Mouse (Mus musculus) lung, adult 2 months (tissue): ENCODE data around the gene Gm10142. TPM values are rescaled to one million over a fixed set of nuclear protein-coding genes. Genes with fewer than 3 reads are reported as not detected.
"Not testable (repeated sequence)": the region's sequence is repeated elsewhere in the genome, so short reads cannot be mapped to it uniquely, and the experiment has no call there.

Experiments
- DNase-seq: peaks from one replicate; pipeline ENCODE4 v3.0.0; 2022
- H3K4me1 ChIP-seq: fragments of 200-500 bp; 2 replicates; pipeline ENCODE4 v1.6.1; 2011; ENCODE audit warnings: low read length; ENCODE audit not compliant: control insufficient read depth, insufficient read depth
- H3K4me3 ChIP-seq: fragments of 200-500 bp; replicated peaks from 2 replicates; pipeline ENCODE3; 2011; ENCODE audit warnings: low read depth, mild to moderate bottlenecking, control low read depth, low read length; ENCODE audit errors: extremely low read depth
- CTCF ChIP-seq: fragments of 200-500 bp; IDR thresholded peaks from 2 replicates; pipeline ENCODE4 v1.5.1; 2011; ENCODE audit warnings: mild to moderate bottlenecking, low read length, control low read depth; ENCODE audit not compliant: insufficient read depth
- POLR2A ChIP-seq: fragments of 200-500 bp; IDR thresholded peaks from 2 replicates; pipeline ENCODE4 v1.6.1; 2011; ENCODE audit warnings: low read depth, mild to moderate bottlenecking, control low read depth, low read length, borderline replicate concordance; ENCODE audit errors: extremely low read depth
- WGBS: fragments of 180-500 bp; shearing (Covaris S2); methylation state at CpG from one replicate; pipeline ENCODE4 v1.1.7; 2018; 5-methylcytosine and 5-hydroxymethylcytosine counted together
- polyA plus RNA-seq: library from polyadenylated mRNA; depleted of rRNA; stranded (reverse); fragments of >200 nt; gene quantifications from 2 replicates; pipeline ENCODE4 v1.2.3, GENCODE M21; 2012; rRNA removed

Gm10142 gene
- polyA plus RNA-seq, 1 experiment, result 1.4 TPM

GRCm38 (mm10) chr10:77729241-77729640 is 13.6 kb downstream of the Gm10142 start:
- DNase-seq, result no peak
- no peaks in the 10 kb centered on the region for H3K4me1 ChIP-seq
- no peak overlapping the region for H3K4me3 ChIP-seq
- TF ChIP-seq CTCF (peak; percentile 37), POLR2A (no peak)
- WGBS, result 46% methylated on average over 4 of the region's 4 CpGs

GRCm38 (mm10) chr10:77735928-77736327 is 20.3 kb downstream of the Gm10142 start:
- whole genome bisulfite sequencing, result 88% methylated on average over 1 of the region's 1 CpGs
- TF ChIP-seq CTCF (no peak), POLR2A (no peak)
- Histone ChIP-seq H3K4me3 (no peak overlapping the region), H3K4me1 (no peaks in the 10 kb centered on the region)
- DNase-seq, result no peak

GRCm38 (mm10) chr10:77738929-77739328 is 23.3 kb downstream of the Gm10142 start:
- 77% methylated on average over 4 of the region's 4 CpGs for WGBS
- TF ChIP-seq POLR2A, result no peak
- TF ChIP-seq CTCF, result no peak
- H3K4me1 ChIP-seq, result no peaks in the 10 kb centered on the region

GRCm38 (mm10) chr10:77741924-77742688 is 26.5 kb downstream of the Gm10142 start, which contains the start of gene Gm18596:
Gene Gm18596 (minus strand): TSS chr10:77742638.
- 56% methylated on average over 5 of the region's 5 CpGs for WGBS
- not testable (repeated sequence) for DNase-seq

More at GRCm38 (mm10) chr10:77738929-77739328, 23.3 kb downstream of the Gm10142 start:
- no peak overlapping the region for H3K4me3 ChIP-seq
- no peak for DNase-seq

GRCm38 (mm10) chr10:77750686-77751085 is 35.1 kb downstream of the Gm10142 start:
- 80% methylated on average over 1 of the region's 1 CpGs for WGBS
- not testable (repeated sequence) for H3K4me3 ChIP-seq, H3K4me1 ChIP-seq, DNase-seq

More at GRCm38 (mm10) chr10:77741924-77742688, 26.5 kb downstream of the Gm10142 start, which contains the start of gene Gm18596:
- H3K4me3 ChIP-seq, H3K4me1 ChIP-seq: not testable (repeated sequence)

- not testable (repeated sequence) for H3K4me3 ChIP-seq, DNase-seq
- WGBS, result 63% methylated on average over 1 of the region's 1 CpGs
Measured at GRCm38 (mm10) chr10:77751254-77751653, 35.6 kb downstream of the Gm10142 start, which contains the start of gene Gm9736. Gene Gm9736 (minus strand): TSS chr10:77751354.

GRCm38 (mm10) chr10:77752312-77752711 is 36.7 kb downstream of the Gm10142 start:
- not testable (repeated sequence) for H3K4me1 ChIP-seq, H3K4me3 ChIP-seq, DNase-seq
- WGBS, result 44% methylated on average over 3 of the region's 3 CpGs

More at GRCm38 (mm10) chr10:77751254-77751653, 35.6 kb downstream of the Gm10142 start, which contains the start of gene Gm9736:
- H3K4me1 ChIP-seq, result not testable (repeated sequence)

- H3K4me1 ChIP-seq, result no peaks in the 10 kb centered on the region
- no peak for DNase-seq
- TF ChIP-seq POLR2A (no peak), CTCF (no peak)
- no peak overlapping the region for H3K4me3 ChIP-seq
Measured at GRCm38 (mm10) chr10:77753448-77753847, 37.8 kb downstream of the Gm10142 start.

- DNase-seq, H3K4me3 ChIP-seq, H3K4me1 ChIP-seq: not testable (repeated sequence)
- WGBS, result no CpG with 5 or more reads among the region's 1 CpGs
Measured at GRCm38 (mm10) chr10:77759582-77759981, 44.0 kb downstream of the Gm10142 start, which contains the start of gene Gm3233. Gene Gm3233 (minus strand): TSS chr10:77759682.

Other genes starting within 250 kb of the Gm10142 start
- gene Fam207a, start 200.0 kb upstream of the Gm10142 start, polyA plus RNA-seq, result 24.6 and 24.7 TPM in 2 replicates
- gene Itgb2, start 185.6 kb upstream of the Gm10142 start, polyA plus RNA-seq, result 69.9 and 91.7 TPM in 2 replicates
- 199 and 223 TPM in 2 replicates for gene Pttg1ip, start 134.1 kb upstream of the Gm10142 start, polyA plus RNA-seq
- 201 and 261 TPM in 2 replicates for gene Sumo3, start 109.7 kb upstream of the Gm10142 start, polyA plus RNA-seq
- gene Gm49325, start 109.6 kb upstream of the Gm10142 start, polyA plus RNA-seq, result not detected in 2 replicates
- gene Ube2g2, start 93.5 kb upstream of the Gm10142 start, polyA plus RNA-seq, result 41.6 and 54.2 TPM in 2 replicates
- 0.06 and 0.43 TPM in 2 replicates for gene Tspear, start 29.2 kb upstream of the Gm10142 start, polyA plus RNA-seq
- gene Gm19402, start 25.1 kb upstream of the Gm10142 start, polyA plus RNA-seq, result not detected in 2 replicates
- gene Gm9508, start 18.6 kb upstream of the Gm10142 start, polyA plus RNA-seq, result not detected in 2 replicates
- not detected in 2 replicates for gene Gm10272, start 9.2 kb upstream of the Gm10142 start, polyA plus RNA-seq
- not detected in 2 replicates for gene Gm10024, start 4.3 kb upstream of the Gm10142 start, polyA plus RNA-seq
- gene Krtap12-1, start 4.8 kb downstream of the Gm10142 start, polyA plus RNA-seq, result 0.86 TPM in 1 of 2 replicates, not detected in the other
- gene Gm10100, start 10.7 kb downstream of the Gm10142 start, polyA plus RNA-seq, result not detected in 2 replicates
- not detected in 2 replicates for gene Gm18596, start 26.8 kb downstream of the Gm10142 start, polyA plus RNA-seq
- gene Gm9736, start 35.5 kb downstream of the Gm10142 start, polyA plus RNA-seq, result not detected in 2 replicates
- not detected in 2 replicates for gene Gm3233, start 43.9 kb downstream of the Gm10142 start, polyA plus RNA-seq
- not detected in 2 replicates for gene Gm3238, start 55.5 kb downstream of the Gm10142 start, polyA plus RNA-seq
- not detected in 2 replicates for gene Gm7138, start 61.1 kb downstream of the Gm10142 start, polyA plus RNA-seq
- not detected in 2 replicates for gene Gm3250, start 66.7 kb downstream of the Gm10142 start, polyA plus RNA-seq
- gene Gm7137, start 72.4 kb downstream of the Gm10142 start, polyA plus RNA-seq, result not detected in 2 replicates
- gene Gm9639, start 79.3 kb downstream of the Gm10142 start, polyA plus RNA-seq, result not detected in 2 replicates
- gene Gm19668, start 83.3 kb downstream of the Gm10142 start, polyA plus RNA-seq, result not detected in 2 replicates
- gene Gm9507, start 96.0 kb downstream of the Gm10142 start, polyA plus RNA-seq, result not detected in 2 replicates
- not detected in 2 replicates for gene Gm2696, start 98.9 kb downstream of the Gm10142 start, polyA plus RNA-seq
- gene Krtap10-4, start 111.3 kb downstream of the Gm10142 start, polyA plus RNA-seq, result not detected in 2 replicates
- not detected in 2 replicates for gene Krtap10-10, start 120.1 kb downstream of the Gm10142 start, polyA plus RNA-seq
- gene Gm36176, start 131.0 kb downstream of the Gm10142 start, polyA plus RNA-seq, result not detected in 2 replicates
- gene Gm10318, start 137.1 kb downstream of the Gm10142 start, polyA plus RNA-seq, result not detected in 2 replicates
- gene Gm3285, start 146.2 kb downstream of the Gm10142 start, polyA plus RNA-seq, result not detected in 2 replicates
- gene Lrrc3, start 186.7 kb downstream of the Gm10142 start, polyA plus RNA-seq, result 0.77 and 0.93 TPM in 2 replicates